Mouse (Mus musculus) neural tube, embryonic 11.5 days (tissue): ENCODE measurements around the gene Actg2. TPM values are rescaled to one million over a fixed set of nuclear protein-coding genes. Genes with fewer than 3 reads are reported as not detected.

Experiments used
- ATAC-seq: fragments of 200-750 bp; cut with Nextera tagmentation; 2 replicates; pipeline ENCODE4 v1.8.0; 2017; ENCODE audit warnings: moderate number of reproducible peaks, mild to moderate bottlenecking, moderate TSS enrichment, moderate library complexity; ENCODE audit not compliant: insufficient read depth, low FRiP score, low TSS enrichment
- DNase-seq: peaks from one replicate; pipeline ENCODE4 v3.0.0-alpha.2; 2015; ENCODE audit warnings: low spot score
- H3K27ac ChIP-seq: fragments of 300-500 bp; sonication (generic); 2 replicates; pipeline ENCODE4 v1.5.1; 2014; ENCODE audit warnings: low read depth, mild to moderate bottlenecking, low read length
- H3K27me3 ChIP-seq: fragments of 300-500 bp; sonication (generic); 2 replicates; pipeline ENCODE4 v1.6.1; 2014; ENCODE audit warnings: mild to moderate bottlenecking, low read length, mixed read lengths; ENCODE audit not compliant: control insufficient read depth, insufficient read depth
- H3K36me3 ChIP-seq: fragments of 300-500 bp; sonication (generic); 2 replicates; pipeline ENCODE4 v1.6.1; 2014; ENCODE audit warnings: mild to moderate bottlenecking, low read length, moderate library complexity, mixed read lengths; ENCODE audit not compliant: control insufficient read depth, insufficient read depth
- H3K4me1 ChIP-seq: fragments of 300-500 bp; sonication (generic); 2 replicates; pipeline ENCODE4 v1.6.1; 2014; ENCODE audit warnings: low read length, mixed read lengths; ENCODE audit not compliant: control insufficient read depth, insufficient read depth
- H3K4me2 ChIP-seq: fragments of 300-500 bp; sonication (generic); 2 replicates; pipeline ENCODE4 v1.6.1; 2014; ENCODE audit warnings: low read depth, mild to moderate bottlenecking, moderate library complexity
- H3K4me3 ChIP-seq: fragments of 300-500 bp; sonication (generic); 2 replicates; pipeline ENCODE4 v1.5.1; 2014; ENCODE audit warnings: low read depth, low read length
- H3K9ac ChIP-seq: fragments of 300-500 bp; sonication (generic); 2 replicates; pipeline ENCODE4 v1.6.1; 2014; ENCODE audit warnings: mild to moderate bottlenecking, low read length
- H3K9me3 ChIP-seq: fragments of 300-500 bp; sonication (generic); 2 replicates; pipeline ENCODE4 v1.6.1; 2016; ENCODE audit warnings: low read length; ENCODE audit not compliant: control insufficient read depth
- WGBS: fragments of 180-500 bp; shearing (Covaris S2); extraction: QIAGEN DNeasy Blood & Tissue Kit; methylation state at CpG from one replicate; pipeline ENCODE4 v1.1.7; 2014; 5-methylcytosine and 5-hydroxymethylcytosine counted together
- polyA plus RNA-seq: library from polyadenylated mRNA; unstranded; fragments of >200 nt; fragmentation: Nextera tagmentation; extraction: Ambion mirVana; gene quantifications from 2 replicates; pipeline ENCODE4 v1.2.1, GENCODE M21; 2014

Actg2 gene
- polyA plus RNA-seq, 1 experiment from 2014 or later: 0.66 TPM

DNA sequence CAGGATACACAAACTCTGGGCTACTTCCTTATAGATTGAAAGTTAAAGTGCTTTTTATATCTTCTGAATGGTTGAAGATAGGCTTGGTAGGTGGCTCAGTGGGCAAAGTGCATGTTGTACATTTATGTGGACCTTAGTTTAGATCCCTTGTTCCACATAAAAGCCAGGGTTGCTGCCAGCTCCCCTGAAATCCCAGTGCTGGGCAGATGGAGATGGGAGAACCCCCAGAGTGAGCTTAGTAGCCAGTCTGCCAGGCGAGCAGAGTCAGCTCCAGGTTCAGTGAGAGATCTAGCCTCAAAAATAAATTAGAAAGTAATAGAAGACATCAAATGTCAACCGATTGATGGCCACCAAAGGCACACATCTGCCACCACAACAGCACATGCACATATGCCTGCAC lies 3.5 kb downstream of the Actg2 start:
- no peak overlapping the region for H3K9ac ChIP-seq
- no peaks in the 10 kb centered on the region for H3K4me1 ChIP-seq
- H3K36me3 ChIP-seq: no peaks in the 10 kb centered on the region
- H3K9me3 ChIP-seq: no peaks in the 10 kb centered on the region
- no peaks in the 10 kb centered on the region for H3K27me3 ChIP-seq
- DNase-seq (no peak), ATAC-seq (no peak)
- no peak overlapping the region for H3K27ac ChIP-seq
- WGBS: 76% methylated on average over 2 of the region's 2 CpGs
- no peak overlapping the region for H3K4me3 ChIP-seq
- no peak overlapping the region for H3K4me2 ChIP-seq

- DNase-seq: no peak
Measured at GRCm38 (mm10) chr6:83523194-83523593, 12.9 kb downstream of the Actg2 start.

DNA sequence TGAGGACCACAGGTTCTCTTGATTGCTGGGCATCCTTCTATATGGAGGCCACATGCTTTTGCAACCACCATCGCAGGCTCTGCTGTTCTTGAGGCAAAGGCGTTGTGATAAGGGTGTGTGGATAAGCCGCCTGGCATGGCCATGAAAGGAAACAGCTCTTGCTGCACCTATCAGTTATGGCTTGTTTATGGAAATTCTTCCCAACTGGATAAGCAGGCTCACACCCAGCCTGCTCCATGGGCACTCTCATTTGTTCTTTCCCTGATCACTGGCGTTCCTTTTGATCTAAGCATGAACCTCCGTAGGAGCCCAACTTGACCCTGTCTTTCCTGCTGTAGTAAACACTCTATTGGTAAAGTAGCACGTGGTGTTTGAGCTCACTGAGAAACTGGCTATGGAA lies 14.3 kb downstream of the Actg2 start:
- Histone ChIP-seq H3K27me3 (no peaks in the 10 kb centered on the region), H3K4me3 (no peak overlapping the region), H3K4me1 (no peaks in the 10 kb centered on the region), H3K36me3 (no peaks in the 10 kb centered on the region), H3K27ac (no peak overlapping the region), H3K9ac (no peak overlapping the region), H3K9me3 (no peaks in the 10 kb centered on the region), H3K4me2 (no peak overlapping the region)
- WGBS: 74% methylated on average over 6 of the region's 6 CpGs
- ATAC-seq: no peak
- DNase-seq: no peak

More at GRCm38 (mm10) chr6:83523194-83523593, 12.9 kb downstream of the Actg2 start:
- H3K4me3 ChIP-seq: no peak overlapping the region
- H3K36me3 ChIP-seq: no peaks in the 10 kb centered on the region
- H3K9ac ChIP-seq: no peak overlapping the region
- no peaks in the 10 kb centered on the region for H3K4me1 ChIP-seq
- no peak overlapping the region for H3K4me2 ChIP-seq
- ATAC-seq: no peak
- H3K9me3 ChIP-seq: no peaks in the 10 kb centered on the region
- 80% methylated on average over 6 of the region's 6 CpGs for WGBS
- no peak overlapping the region for H3K27ac ChIP-seq
- H3K27me3 ChIP-seq: no peaks in the 10 kb centered on the region

DNA sequence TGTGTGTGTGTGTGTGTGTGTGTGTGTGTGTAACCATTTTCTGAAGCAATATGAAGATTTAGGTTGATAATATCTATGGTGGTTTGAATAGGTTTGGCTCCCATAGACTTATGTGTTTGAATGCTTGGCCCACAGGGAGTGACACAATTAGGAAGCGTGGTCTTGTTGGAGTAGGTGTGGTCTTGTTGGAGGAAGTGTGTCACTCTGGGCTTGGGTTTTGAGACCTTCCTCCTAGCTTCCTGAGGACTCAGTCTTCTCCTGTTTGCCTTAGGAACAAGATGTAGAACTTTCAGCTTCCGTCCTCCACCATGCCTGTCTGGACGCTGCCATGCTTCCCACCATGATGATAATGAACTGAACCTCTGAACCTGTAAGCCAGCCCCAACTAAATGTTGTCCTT lies 17.4 kb downstream of the Actg2 start:
- Histone ChIP-seq H3K27ac (no peak overlapping the region), H3K9ac (no peak overlapping the region), H3K4me1 (no peaks in the 10 kb centered on the region), H3K36me3 (no peaks in the 10 kb centered on the region), H3K27me3 (no peaks in the 10 kb centered on the region), H3K9me3 (no peaks in the 10 kb centered on the region), H3K4me3 (no peak overlapping the region), H3K4me2 (no peak overlapping the region)
- DNase-seq (no peak), ATAC-seq (no peak)
- WGBS: 86% methylated on average over 3 of the region's 3 CpGs

DNA sequence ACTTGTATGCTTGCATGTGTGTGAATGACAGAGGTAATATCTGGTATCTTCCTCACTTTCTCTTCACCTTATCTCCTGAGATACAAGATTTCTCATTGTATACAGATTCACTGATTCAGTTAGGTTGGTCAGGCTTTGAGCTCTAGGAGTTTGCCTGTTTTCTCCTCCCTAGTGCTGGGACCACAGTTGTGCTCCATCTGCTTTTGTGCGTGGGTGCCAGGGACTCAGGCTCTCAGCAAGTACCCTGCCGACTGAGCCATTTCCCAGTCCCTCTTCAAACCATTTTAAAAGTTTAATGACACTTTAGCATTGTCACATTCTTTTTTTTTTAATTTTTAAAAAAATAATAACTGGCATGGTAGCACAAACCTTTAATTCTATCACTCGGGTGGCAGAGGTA lies 20.9 kb downstream of the Actg2 start:
- DNase-seq (no peak), ATAC-seq (no peak)
- Histone ChIP-seq H3K4me1 (no peaks in the 10 kb centered on the region), H3K4me2 (no peak overlapping the region), H3K27ac (no peak overlapping the region), H3K4me3 (no peak overlapping the region), H3K36me3 (no peaks in the 10 kb centered on the region), H3K27me3 (no peaks in the 10 kb centered on the region), H3K9ac (no peak overlapping the region), H3K9me3 (no peaks in the 10 kb centered on the region)
- WGBS: 79% methylated on average over 3 of the region's 3 CpGs

- H3K36me3 ChIP-seq: no peaks in the 10 kb centered on the region
- H3K9ac ChIP-seq: no peak overlapping the region
- H3K4me1 ChIP-seq: no peaks in the 10 kb centered on the region
- no peaks in the 10 kb centered on the region for H3K27me3 ChIP-seq
- no peak overlapping the region for H3K27ac ChIP-seq
- ATAC-seq (no peak), DNase-seq (peak; percentile 49)
- no peak overlapping the region for H3K4me2 ChIP-seq
- 28% methylated on average over 1 of the region's 1 CpGs for WGBS
- H3K4me3 ChIP-seq: no peak overlapping the region
- no peaks in the 10 kb centered on the region for H3K9me3 ChIP-seq
Measured at GRCm38 (mm10) chr6:83512495-83512894, 23.6 kb downstream of the Actg2 start.

GRCm38 (mm10) chr6:83510210-83510609 lies 25.9 kb downstream of the Actg2 start:
- H3K27ac ChIP-seq: no peak overlapping the region
- no peaks in the 10 kb centered on the region for H3K9me3 ChIP-seq
- no peaks in the 10 kb centered on the region for H3K36me3 ChIP-seq
- DNase-seq (no peak), ATAC-seq (no peak)
- no peak overlapping the region for H3K4me3 ChIP-seq
- H3K4me1 ChIP-seq: no peaks in the 10 kb centered on the region
- WGBS: 66% methylated on average over 2 of the region's 2 CpGs
- no peak overlapping the region for H3K4me2 ChIP-seq
- no peaks in the 10 kb centered on the region for H3K27me3 ChIP-seq
- H3K9ac ChIP-seq: no peak overlapping the region

- Histone ChIP-seq H3K27ac (no peak overlapping the region), H3K4me1 (no peaks in the 10 kb centered on the region), H3K9me3 (no peaks in the 10 kb centered on the region), H3K36me3 (no peaks in the 10 kb centered on the region), H3K27me3 (no peaks in the 10 kb centered on the region), H3K4me2 (no peak overlapping the region), H3K4me3 (no peak overlapping the region), H3K9ac (no peak overlapping the region)
- 53% methylated on average over 8 of the region's 8 CpGs for WGBS
- DNase-seq: no peak
- no peak for ATAC-seq
Measured at GRCm38 (mm10) chr6:83509442-83509841, 26.6 kb downstream of the Actg2 start.

- WGBS: 37% methylated on average over 6 of the region's 6 CpGs
Measured at GRCm38 (mm10) chr6:83507168-83507546, 28.9 kb downstream of the Actg2 start.

More at GRCm38 (mm10) chr6:83507168-83507546, 28.9 kb downstream of the Actg2 start:
- Histone ChIP-seq H3K9me3 (no peaks in the 10 kb centered on the region), H3K27me3 (no peaks in the 10 kb centered on the region), H3K27ac (no peak overlapping the region), H3K4me1 (no peaks in the 10 kb centered on the region), H3K9ac (peak overlapping the region; percentile 76), H3K4me2 (peak overlapping the region; percentile 66), H3K36me3 (no peaks in the 10 kb centered on the region), H3K4me3 (peak overlapping the region; percentile 76)
- ATAC-seq (peak; percentile 17), DNase-seq (no peak)
